Comparison of ENCODE assay signal across 9 mouse cellular contexts in genomic region chr2:66180293-66180692, GRCm38 (mm10). TPM values are rescaled to one million over a fixed set of nuclear protein-coding genes. Genes with fewer than 3 reads are reported as not detected.
DNase-seq lines count a peak whose midpoint lies in the region; ATAC-seq and TF ChIP-seq lines count a peak whose summit lies in the region.
"Had no signal": no experiment of that assay in that cellular context is flagged by ENCODE, and none has a peak within 500 bp of the region (broad histone marks: within the 10 kb centered on the region; RNA-seq: fewer than 3 reads in every experiment).

No protein-coding gene starts in this region.

- WGBS in forebrain, embryonic 16.5 days = 21% methylated on average over 10 of the region's 10 CpGs
- 45% methylated on average over 10 of the region's 10 CpGs for WGBS in intestine, embryonic 15.5 days
- 12% methylated on average over 10 of the region's 10 CpGs for WGBS in limb, embryonic 15.5 days
- WGBS in thymus, adult 2 months = 84% methylated on average over 10 of the region's 10 CpGs

- TF ChIP-seq POLR2A in thymus, adult 2 months (IDR thresholded peaks at IDR 0.05; ENCODE audit: control insufficient read depth, extremely low read depth, insufficient read depth, low read length, poor library complexity) = no peak

- H3K4me2 ChIP-seq in forebrain, embryonic 16.5 days (ENCODE audit: low read length) = peak overlapping the region; percentile 41
- no peak overlapping the region for H3K4me2 ChIP-seq in intestine, embryonic 15.5 days (replicated peaks)
- H3K4me2 ChIP-seq in limb, embryonic 15.5 days = peak overlapping the region; percentile 28; the same call in 1 of the 2 replicates

- DNase-seq in MN1 (ENCODE audit: low spot score) = peak; percentile 81
- peak; percentile 60 to 74 for DNase-seq in adrenal gland, adult (ENCODE audit: inconsistent age in 2 of 2, low spot score in 1 of 2)
- DNase-seq in ovary, postnatal 10 days (ENCODE audit: low spot score) = peak; percentile 13
- no peak for DNase-seq in thymus, adult 2 months
- DNase-seq in spleen, postnatal 4 days (ENCODE audit: low spot score in 2 of 2) = no peak

- H3K36me3 ChIP-seq in forebrain, embryonic 16.5 days (ENCODE audit: control insufficient read depth, insufficient read depth) = 0 out of 2 replicates have a peak, but pooled peaks cover 2% of the 10 kb centered on the region
- H3K36me3 ChIP-seq in intestine, embryonic 15.5 days = no peaks in the 10 kb centered on the region
- no peaks in the 10 kb centered on the region for H3K36me3 ChIP-seq in limb, embryonic 15.5 days
- no peaks in the 10 kb centered on the region for H3K36me3 ChIP-seq in thymus, adult 2 months (ENCODE audit: control insufficient read depth, insufficient read depth, low read length)

- ATAC-seq in forebrain, embryonic 16.5 days = 0 out of 2 replicates have a peak, but pooled peaks have one; percentile 23
- peak; percentile 62; the same call in 1 of the 2 replicates for ATAC-seq in intestine, embryonic 15.5 days
- ATAC-seq in limb, embryonic 15.5 days (ENCODE audit: insufficient number of reproducible peaks, low FRiP score, low TSS enrichment, low read depth) = 0 out of 2 replicates have a peak, but pooled peaks have one; percentile 63

- H3K9me3 ChIP-seq in forebrain, embryonic 16.5 days (ENCODE audit: control insufficient read depth, low read length) = no peaks in the 10 kb centered on the region
- H3K9me3 ChIP-seq in intestine, embryonic 15.5 days = no peaks in the 10 kb centered on the region
- H3K9me3 ChIP-seq in limb, embryonic 15.5 days = no peaks in the 10 kb centered on the region

- TF ChIP-seq CTCF in thymus, adult 2 months (IDR thresholded peaks at IDR 0.05; ENCODE audit: borderline replicate concordance, control insufficient read depth, extremely low read depth, insufficient read depth, low read length, poor library complexity) = no peak

- H3K27ac ChIP-seq in forebrain, embryonic 16.5 days (ENCODE audit: low read length) = peak overlapping the region; percentile 23; the same call in 1 of the 2 replicates
- no peak overlapping the region for H3K27ac ChIP-seq in intestine, embryonic 15.5 days
- H3K27ac ChIP-seq in limb, embryonic 15.5 days = no peak overlapping the region
- no peak overlapping the region for H3K27ac ChIP-seq in thymus, adult 2 months (ENCODE audit: control insufficient read depth, insufficient read depth, low read length)
- H3K27ac ChIP-seq: liver, embryonic 14.5 days had no signal

- H3K9ac ChIP-seq in forebrain, embryonic 16.5 days (replicated peaks; ENCODE audit: low read depth, low read length) = 0 out of 2 replicates have a peak overlapping the region, but pooled peaks have one; percentile 6
- no peak overlapping the region for H3K9ac ChIP-seq in intestine, embryonic 15.5 days
- no peak overlapping the region for H3K9ac ChIP-seq in limb, embryonic 15.5 days
- H3K9ac ChIP-seq: liver, embryonic 14.5 days had no signal

- H3K4me1 ChIP-seq in forebrain, embryonic 16.5 days (replicated peaks; ENCODE audit: control insufficient read depth, insufficient read depth, low read length) = peaks cover 29% of the 10 kb centered on the region
- H3K4me1 ChIP-seq in intestine, embryonic 15.5 days (replicated peaks) = no peaks in the 10 kb centered on the region
- H3K4me1 ChIP-seq in limb, embryonic 15.5 days = peaks cover 3% of the 10 kb centered on the region; the same call in 1 of the 2 replicates
- no peaks in the 10 kb centered on the region for H3K4me1 ChIP-seq in thymus, adult 2 months (replicated peaks; ENCODE audit: control insufficient read depth, insufficient read depth, low read length)

- H3K4me3 ChIP-seq in forebrain, embryonic 16.5 days (replicated peaks; ENCODE audit: low read length) = no peak overlapping the region
- H3K4me3 ChIP-seq in intestine, embryonic 15.5 days (replicated peaks) = no peak overlapping the region
- 0 out of 2 replicates have a peak overlapping the region, but pooled peaks have one; percentile 2 for H3K4me3 ChIP-seq in limb, embryonic 15.5 days
- H3K4me3 ChIP-seq in thymus, adult 2 months (ENCODE audit: control insufficient read depth, insufficient read depth, low read length) = no peak overlapping the region

- no peaks in the 10 kb centered on the region for H3K27me3 ChIP-seq in forebrain, embryonic 16.5 days (replicated peaks; ENCODE audit: control insufficient read depth, insufficient read depth, low read length)
- no peaks in the 10 kb centered on the region for H3K27me3 ChIP-seq in intestine, embryonic 15.5 days (replicated peaks)
- no peaks in the 10 kb centered on the region for H3K27me3 ChIP-seq in limb, embryonic 15.5 days
- no peaks in the 10 kb centered on the region for H3K27me3 ChIP-seq in thymus, adult 2 months (ENCODE audit: control insufficient read depth, insufficient read depth, low read length)

RNA-seq across cellular contexts. Expression of gene Galnt3, which starts 55.5 kb away (rescaled TPM):
- 0.24 and 0.60 TPM in 2 replicates for polyA plus RNA-seq in forebrain, embryonic 16.5 days (2015; fragmentation: Nextera tagmentation; extraction: Ambion mirVana)
- polyA plus RNA-seq in intestine, embryonic 15.5 days (2015; fragmentation: Nextera tagmentation; extraction: Ambion mirVana) = 11.6 and 13.4 TPM in 2 replicates
- 7.1 and 7.4 TPM in 2 replicates for polyA plus RNA-seq in limb, embryonic 15.5 days (2015; fragmentation: Nextera tagmentation; extraction: Ambion mirVana)
- polyA plus RNA-seq in thymus, adult 2 months (2012; rRNA removed) = 0.66 and 1.3 TPM in 2 replicates

Comparison
In these comparisons a context has a peak if more than half of its experiments do, and no peak if none do; other contexts are left out.
1. DNase-seq: peak in MN1 (single experiment), adrenal gland, adult (2 of 2) and ovary, postnatal 10 days (single experiment); none in thymus, adult 2 months (single experiment) and spleen, postnatal 4 days (0 of 2).
2. Peak in every context shown above with its lines, with median percentiles within 50 percentile points of each other: ATAC-seq.